Mouse (Mus musculus) Patski (cell line): ENCODE measurements around the gene Myo5a. TPM values are rescaled to one million over a fixed set of nuclear protein-coding genes. Genes with fewer than 3 reads are reported as not detected.

ENCODE experiments used
- ATAC-seq: fragments of 100-300 bp; one replicate; pipeline ENCODE4 v1.8.0; 2021
- CTCF ChIA-PET: fragments of 350-600 bp; sonication (Branson Sonifier 250); formaldehyde crosslinking; loops from one replicate; lab custom pipeline; 2022; ENCODE audit warnings: inconsistent platforms; lab: Charles Lee
- POLR2A ChIA-PET: fragments of 350-600 bp; sonication (Branson Sonifier 250); formaldehyde crosslinking; loops from one replicate; lab custom pipeline; 2022; ENCODE audit warnings: antibody characterized with exemption, inconsistent platforms; lab: Charles Lee
- DNase-seq: peaks from one replicate; pipeline ENCODE4 v3.0.0-alpha.2; 2011; ENCODE audit warnings: low read depth, low spot score
- H3K27me3 ChIP-seq: fragments of 371-371 bp; one replicate; pipeline ENCODE4 v1.5.1; 2021
- CTCF ChIP-seq: fragments of 100-300 bp; IDR thresholded peaks from one replicate; pipeline ENCODE4 v1.5.1; 2021
- in situ Hi-C: fragments of 300-500 bp; cut with MboI; formaldehyde crosslinking; loops from 3 replicates; pipeline ENCODE4 v1.11.1; 2018; ENCODE audit warnings: low pct_unique_long_range_greater_than_20kb, mixed read lengths
- polyA plus RNA-seq: library from polyadenylated mRNA; unstranded; gene quantifications from one replicate; pipeline ENCODE4 v1.2.3, GENCODE M21; 2021

Gene Myo5a
- polyA plus RNA-seq, 1 experiment from 2014 or later, result 48.3 TPM

DNA sequence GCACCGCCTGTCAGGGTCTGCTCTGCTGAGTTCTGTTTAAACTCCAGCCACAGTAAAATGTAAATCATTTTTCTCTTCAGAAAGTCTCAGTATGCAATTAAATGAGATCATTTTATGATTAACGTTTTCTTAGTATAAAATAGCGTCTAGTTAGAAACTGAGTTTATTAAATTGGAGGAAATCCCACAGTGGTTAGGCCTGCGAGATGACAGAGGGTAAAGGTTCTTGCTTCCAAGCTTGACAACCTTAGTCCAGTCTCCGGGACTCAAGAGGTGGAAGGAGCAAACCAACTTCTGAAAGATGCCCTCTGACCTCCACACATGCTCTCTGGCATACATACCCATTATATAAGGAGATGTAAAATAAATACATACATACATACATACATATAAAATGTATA, 15.8 kb upstream of the Myo5a start:
- TF ChIP-seq CTCF, result no peak
- ChIA-PET CTCF (interaction anchor here (1.6 kb wide), 1 partner anchor 8 kb away, joined by 6 read pairs; no protein-coding TSS in a partner anchor), POLR2A (no interaction called here)
- H3K27me3 ChIP-seq, result no peaks in the 10 kb centered on the region
- DNase-seq (no peak), ATAC-seq (no peak)
- in situ Hi-C loops, result loop anchor here (25.0 kb wide), 1 partner anchor 382 kb away; the partner anchor contains the start of gene Leo1

DNA sequence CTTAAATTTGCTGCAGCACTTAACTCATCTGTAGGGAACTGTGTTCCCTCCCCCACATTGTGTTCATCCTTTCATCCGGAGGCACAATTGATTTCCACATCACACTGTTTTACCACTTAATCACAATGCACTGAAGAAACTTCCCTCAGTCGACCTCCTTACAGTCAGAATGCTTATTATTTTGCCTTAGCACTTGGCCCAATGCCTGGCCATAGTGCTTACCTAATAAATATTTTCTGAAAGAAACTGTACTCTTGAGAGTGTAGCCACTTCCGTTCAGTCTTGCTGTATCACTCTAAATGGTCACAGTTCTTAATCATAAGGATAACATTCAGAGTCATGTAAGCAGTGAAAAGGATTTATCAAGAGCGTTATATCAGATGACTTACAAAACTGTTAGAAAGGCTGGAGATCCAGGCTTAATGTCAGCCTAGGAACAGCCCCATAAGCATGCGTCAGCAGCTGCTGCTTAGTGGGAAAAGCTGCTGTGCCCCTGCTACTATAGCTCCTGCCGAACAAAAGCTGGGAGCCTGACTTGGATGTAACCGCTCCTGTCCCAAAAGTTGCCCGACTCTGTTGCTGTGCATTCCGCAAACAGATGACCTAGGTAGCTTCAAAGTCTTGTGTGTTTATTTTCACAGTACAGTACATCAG, 6.0 kb upstream of the Myo5a start:
- ChIA-PET CTCF (interaction anchor here (1.1 to 3.1 kb wide), 5 partner anchors 9 to 146 kb away, joined by 3 to 13 read pairs (median 6); no protein-coding TSS in a partner anchor), POLR2A (interaction anchor here (0.9 kb wide), 1 partner anchor 27 kb away, joined by 3 read pairs; no protein-coding TSS in a partner anchor)
- no peak for TF ChIP-seq CTCF
- H3K27me3 ChIP-seq, result no peaks in the 10 kb centered on the region
- ATAC-seq (no peak), DNase-seq (no peak)
- in situ Hi-C loops, result loop anchor here (25.0 kb wide), 1 partner anchor 372 kb away; the partner anchor contains the start of gene Leo1

DNA sequence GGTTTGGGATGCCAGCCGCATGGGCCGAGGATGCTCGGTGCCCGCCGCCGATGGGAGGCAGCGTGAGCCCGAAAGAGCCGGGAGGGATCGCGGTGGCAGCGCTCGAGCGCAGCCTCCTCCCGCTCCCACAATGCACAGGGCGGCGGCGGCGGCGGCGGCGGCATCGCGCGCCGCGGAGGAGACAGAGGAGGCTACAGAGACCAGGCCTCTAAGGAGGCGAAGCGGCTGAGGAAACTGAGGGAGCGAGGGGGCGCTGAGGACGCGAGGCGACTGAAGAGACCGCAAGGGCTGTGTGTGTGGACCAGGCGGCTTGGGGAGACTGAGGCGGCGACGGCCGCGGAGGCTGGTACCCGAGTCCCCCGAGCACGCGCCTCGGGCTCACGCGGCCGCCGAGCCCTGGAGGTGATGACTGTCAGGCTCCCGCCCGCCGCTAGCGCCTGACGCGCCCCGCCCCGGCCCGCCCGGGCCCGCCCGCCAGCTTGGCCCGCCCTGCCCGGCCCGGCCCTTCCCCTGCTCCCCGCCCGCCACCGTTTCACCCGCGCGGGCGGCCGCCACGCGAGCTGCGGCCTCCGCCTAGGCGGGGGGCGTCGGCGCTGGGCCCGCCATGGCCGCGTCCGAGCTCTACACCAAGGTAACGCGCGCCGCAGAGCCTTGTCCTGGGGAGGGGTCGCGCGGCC, 352 bp downstream of the Myo5a start:
- CTCF ChIA-PET, result no interaction called here
- in situ Hi-C loops, result loop anchor here (25.0 kb wide), 1 partner anchor 366 kb away; the partner anchor contains the start of gene Leo1
- POLR2A ChIA-PET, result interaction anchor here (0.6 kb wide), 1 partner anchor 121 kb away, joined by 3 read pairs; no protein-coding TSS in a partner anchor
- TF ChIP-seq CTCF, result peak; percentile 53
- DNase-seq (peak; percentile 35), ATAC-seq (peak; percentile 95)
- no peaks in the 10 kb centered on the region for H3K27me3 ChIP-seq

DNA sequence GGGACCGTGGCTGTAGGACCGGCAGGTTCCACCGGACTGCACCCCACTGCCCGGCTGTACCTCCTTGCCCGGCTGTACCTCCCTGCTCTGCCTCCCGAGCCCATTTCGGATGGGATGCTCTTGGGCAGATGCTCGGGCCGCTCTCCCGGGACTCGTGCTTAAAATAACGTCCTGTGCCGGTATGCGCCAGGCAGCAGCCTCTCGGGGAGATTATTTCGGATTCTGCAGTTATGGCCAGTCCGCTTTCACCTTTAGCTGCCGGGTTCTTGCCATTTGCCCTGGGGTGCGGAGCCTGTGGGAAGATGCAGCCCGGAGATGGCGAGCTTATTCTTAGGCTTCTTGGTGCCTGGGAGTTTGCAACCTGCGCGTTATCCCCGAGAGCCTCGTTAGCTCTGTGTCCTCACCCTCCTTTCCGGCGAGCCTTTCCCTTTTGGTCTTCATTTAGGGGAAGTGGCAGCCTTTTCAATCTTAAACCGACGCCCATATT, 934 bp downstream of the Myo5a start:
- peak; percentile 44 for ATAC-seq
- TF ChIP-seq CTCF, result no peak
- POLR2A ChIA-PET, result interaction anchor here (0.6 to 1.0 kb wide), 2 partner anchors 54 to 120 kb away, joined by 3 read pairs; no protein-coding TSS in a partner anchor
- DNase-seq, result no peak
- H3K27me3 ChIP-seq, result no peaks in the 10 kb centered on the region
- in situ Hi-C loops, result loop anchor here (25.0 kb wide), 1 partner anchor 366 kb away; the partner anchor contains the start of gene Leo1
- CTCF ChIA-PET, result interaction anchor here (1.0 kb wide), 1 partner anchor 14 kb away, joined by 6 read pairs; no protein-coding TSS in a partner anchor

DNA sequence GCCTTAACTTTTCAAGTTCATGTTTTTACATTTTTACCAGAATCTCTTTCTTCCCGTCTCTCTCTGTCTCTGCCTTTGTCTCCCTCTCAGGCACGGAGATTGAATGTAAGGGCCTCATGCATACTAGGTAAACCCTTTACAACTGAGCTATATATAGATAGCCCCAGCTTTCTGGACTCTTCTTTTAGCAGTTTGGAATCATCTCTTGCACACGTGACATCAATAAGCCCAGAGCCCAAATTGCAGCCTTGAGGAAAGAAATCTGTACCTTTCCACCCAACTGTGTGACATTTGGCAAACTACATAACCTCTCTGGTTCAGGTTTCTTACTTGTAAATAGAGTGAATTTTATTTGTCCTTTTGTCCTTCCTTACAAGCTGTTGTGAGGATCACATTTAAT, 1.5 kb downstream of the Myo5a start:
- no peak for DNase-seq
- ATAC-seq, result no peak
- no peak for TF ChIP-seq CTCF
- ChIA-PET CTCF (interaction anchor here (1.0 kb wide), 1 partner anchor 13 kb away, joined by 6 read pairs; no protein-coding TSS in a partner anchor), POLR2A (interaction anchor here (1.0 kb wide), 1 partner anchor 53 kb away, joined by 3 read pairs; no protein-coding TSS in a partner anchor)
- in situ Hi-C loops, result loop anchor here (25.0 kb wide), 1 partner anchor 365 kb away; the partner anchor contains the start of gene Leo1
- no peaks in the 10 kb centered on the region for H3K27me3 ChIP-seq

DNA sequence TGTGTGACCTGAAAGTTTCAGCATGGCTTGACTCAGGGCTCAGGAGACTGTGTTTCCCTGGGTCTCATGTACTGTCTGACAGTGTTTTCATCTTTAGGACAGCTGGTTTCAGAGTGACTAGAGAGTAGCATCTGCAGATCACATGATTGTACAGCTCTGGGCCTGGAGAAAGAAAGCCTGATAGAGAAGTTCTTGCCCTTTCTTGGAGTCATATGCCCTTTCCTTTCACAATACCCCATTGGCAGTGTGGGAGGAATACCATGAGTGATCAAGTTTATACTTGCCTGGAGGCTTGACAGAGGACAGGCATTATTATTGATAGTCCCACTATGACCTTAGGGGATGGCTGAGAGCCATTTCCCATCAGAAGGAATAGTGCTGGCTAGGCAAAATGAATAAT, 6.4 kb downstream of the Myo5a start:
- in situ Hi-C loops, result no loop called here
- ATAC-seq, result no peak
- ChIA-PET POLR2A (no interaction called here), CTCF (no interaction called here)
- H3K27me3 ChIP-seq, result no peaks in the 10 kb centered on the region
- DNase-seq, result no peak
- TF ChIP-seq CTCF, result no peak

DNA sequence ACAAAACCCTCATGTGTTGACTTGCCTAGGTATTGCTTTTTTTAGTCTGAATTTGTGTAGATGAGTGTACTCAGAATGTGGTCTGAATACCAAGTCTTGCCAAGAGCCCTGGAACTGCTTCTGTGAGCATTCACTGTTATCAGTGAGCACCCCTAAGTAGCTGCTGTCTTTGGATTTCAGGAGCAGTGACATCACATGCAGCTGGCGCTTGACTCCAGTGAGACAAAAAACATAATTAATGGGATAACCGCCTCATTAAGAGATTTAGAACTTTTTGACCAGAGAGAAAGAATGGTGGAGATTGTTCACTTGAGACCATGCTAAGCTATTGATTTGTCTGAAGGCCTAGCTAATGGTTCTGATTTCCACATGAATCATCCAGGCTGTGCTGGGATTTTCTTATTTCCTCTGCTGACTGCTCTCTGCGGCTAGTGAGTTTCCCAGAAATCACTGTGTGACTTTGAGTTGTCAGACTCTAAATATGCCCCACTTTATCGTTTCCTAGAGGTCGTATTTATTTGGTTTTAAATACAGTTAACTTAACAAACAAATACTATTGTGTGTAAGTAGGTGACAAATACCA, 14.5 kb downstream of the Myo5a start:
- in situ Hi-C loops, result no loop called here
- TF ChIP-seq CTCF, result no peak
- POLR2A ChIA-PET, result interaction anchor here (0.6 kb wide), 1 partner anchor 229 kb away, joined by 4 read pairs; no protein-coding TSS in a partner anchor
- no peaks in the 10 kb centered on the region for H3K27me3 ChIP-seq
- ATAC-seq (no peak), DNase-seq (no peak)
- CTCF ChIA-PET, result interaction anchor here (1.8 to 2.1 kb wide), 2 partner anchors 13 to 16 kb away, joined by 5 to 6 read pairs; no protein-coding TSS in a partner anchor

DNA sequence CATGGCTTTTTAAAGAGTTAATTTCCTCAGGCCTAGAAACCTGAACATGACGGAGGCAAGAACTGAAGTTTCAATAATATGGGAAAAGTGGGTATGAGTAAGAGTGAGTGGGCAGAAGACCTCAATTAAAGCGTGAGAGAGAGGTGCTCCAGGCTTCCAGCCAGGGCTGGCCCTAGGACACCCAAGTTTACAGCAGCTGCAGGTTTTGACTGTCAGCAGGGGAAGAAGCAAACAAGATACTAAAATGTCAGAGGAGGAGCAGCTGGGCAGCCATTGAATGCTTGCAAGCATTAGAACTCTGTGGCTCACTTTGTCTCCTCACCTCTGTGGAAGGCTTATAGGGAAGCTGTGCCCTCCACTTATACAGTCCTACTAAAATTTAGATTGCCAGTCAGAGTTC, 17.0 kb downstream of the Myo5a start:
- ATAC-seq, result no peak
- in situ Hi-C loops, result no loop called here
- H3K27me3 ChIP-seq, result no peaks in the 10 kb centered on the region
- DNase-seq, result no peak
- ChIA-PET POLR2A (no interaction called here), CTCF (interaction anchor here (0.9 to 1.5 kb wide), 3 partner anchors 10 to 40 kb away, joined by 3 to 4 read pairs (median 3); no protein-coding TSS in a partner anchor)
- TF ChIP-seq CTCF, result no peak

DNA sequence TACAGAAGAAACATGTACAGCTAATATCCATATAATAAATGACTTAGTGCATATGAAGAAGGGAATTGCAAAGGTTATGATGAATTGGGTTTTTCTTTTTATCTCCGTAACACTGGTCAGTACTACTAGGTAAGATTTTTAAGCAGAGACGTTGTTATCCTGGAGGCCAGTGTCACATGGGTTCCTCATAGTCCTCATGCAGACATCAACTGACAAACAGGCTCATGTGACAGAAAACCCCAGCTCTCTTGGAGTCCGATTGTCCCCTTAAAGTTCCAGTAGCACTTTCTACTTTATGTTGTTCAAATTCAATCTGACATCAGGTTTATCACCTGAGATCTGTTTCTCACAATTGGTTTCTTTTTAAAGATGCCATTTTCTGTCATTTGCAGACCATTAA, 18.5 kb downstream of the Myo5a start:
- DNase-seq (no peak), ATAC-seq (no peak)
- POLR2A ChIA-PET, result interaction anchor here (0.8 kb wide), 1 partner anchor 41 kb away, joined by 3 read pairs; no protein-coding TSS in a partner anchor
- in situ Hi-C loops, result no loop called here
- TF ChIP-seq CTCF, result no peak
- CTCF ChIA-PET, result no interaction called here
- no peaks in the 10 kb centered on the region for H3K27me3 ChIP-seq

DNA sequence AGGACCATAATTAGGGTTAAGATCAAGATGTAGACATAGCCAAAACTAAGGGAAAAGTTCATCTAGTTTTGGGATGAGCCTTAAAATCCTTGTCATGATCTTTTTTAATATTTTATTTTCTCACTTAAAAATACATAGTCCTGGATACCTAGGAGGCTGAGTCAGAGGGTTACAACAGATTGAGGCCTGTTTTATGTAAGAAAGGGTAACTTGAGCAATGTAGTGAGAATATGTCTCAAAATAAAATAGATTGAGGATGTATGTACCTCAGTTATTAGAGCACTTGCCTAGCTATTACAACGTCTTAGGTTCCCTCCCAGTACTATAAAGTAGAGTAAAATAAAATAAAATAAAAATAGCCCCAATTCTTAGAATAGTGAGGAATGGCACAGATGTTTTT, 21.3 kb downstream of the Myo5a start:
- H3K27me3 ChIP-seq, result no peaks in the 10 kb centered on the region
- ATAC-seq (no peak), DNase-seq (no peak)
- no peak for TF ChIP-seq CTCF
- ChIA-PET POLR2A (no interaction called here), CTCF (no interaction called here)
- in situ Hi-C loops, result no loop called here
